ENCODE assay signal across 30 mouse cellular contexts in genomic region chr6:36713329-36713728, GRCm38 (mm10).
DNase-seq lines count a peak whose midpoint lies in the region; ATAC-seq and TF ChIP-seq lines count a peak whose summit lies in the region.
"Had no signal": no experiment of that assay in that cellular context is flagged by ENCODE, and none has a peak within 500 bp of the region (broad histone marks: within the 10 kb centered on the region; RNA-seq: fewer than 3 reads in every experiment).

No protein-coding gene starts in this region.

- ATAC-seq in hindbrain, postnatal 0 days = 0 out of 2 replicates have a peak, but pooled peaks have one; percentile 35
- ATAC-seq in hindbrain, embryonic 13.5 days (ENCODE audit: low FRiP score) = no peak
- ATAC-seq in inflammation-experienced regulatory T-cells, adult 6 months = no peak
- ATAC-seq: forebrain, embryonic 14.5 days; liver, embryonic 12.5 days; liver, postnatal 0 days; midbrain, embryonic 13.5 days; Patski had no signal

- no peak overlapping the region for H3K4me3 ChIP-seq in hindbrain, postnatal 0 days (ENCODE audit: low read length)
- H3K4me3 ChIP-seq in hindbrain, embryonic 13.5 days = no peak overlapping the region
- H3K4me3 ChIP-seq: embryonic facial prominence, embryonic 10.5 days; embryonic facial prominence, embryonic 15.5 days; heart, embryonic 12.5 days; liver, embryonic 12.5 days; midbrain, embryonic 13.5 days; neural tube, embryonic 12.5 days had no signal

- peaks cover 5% of the 10 kb centered on the region; the same call in 1 of the 2 replicates for H3K36me3 ChIP-seq in hindbrain, postnatal 0 days (ENCODE audit: insufficient read depth, low read length)
- H3K36me3 ChIP-seq in hindbrain, embryonic 13.5 days = peaks cover 26% of the 10 kb centered on the region
- H3K36me3 ChIP-seq: liver, embryonic 12.5 days had no signal

- no peak overlapping the region for H3K4me2 ChIP-seq in hindbrain, postnatal 0 days (ENCODE audit: low read depth, low read length)
- H3K4me2 ChIP-seq in hindbrain, embryonic 13.5 days = no peak overlapping the region
- H3K4me2 ChIP-seq: embryonic facial prominence, embryonic 15.5 days; heart, embryonic 12.5 days; hindbrain, embryonic 14.5 days; liver, embryonic 12.5 days; midbrain, embryonic 13.5 days; neural tube, embryonic 12.5 days had no signal

- peak; percentile 20 for DNase-seq in hindbrain, postnatal 0 days (ENCODE audit: low spot score)
- peak; percentile 36 for DNase-seq in Muller cell, postnatal 12 days (ENCODE audit: inconsistent ontology term)
- peak; percentile 50 for DNase-seq in brain, embryonic 14.5 days (ENCODE audit: low read depth)
- DNase-seq in thymus, adult 18-20 months = no peak
- no peak for DNase-seq in right cerebral cortex, postnatal 10 days (ENCODE audit: low spot score in 2 of 2)
- DNase-seq: adrenal gland, postnatal 14 days; B cell, adult 2 months; cerebellum, adult 18-20 months; cerebellum, postnatal 25 days; gastrocnemius, postnatal 25 days; heart, adult 18-20 months; heart, postnatal 4 days; kidney, adult 18-20 months; kidney, postnatal 36 days; left cerebral cortex, postnatal 4 days; liver, postnatal 0 days; lung, postnatal 36 days; right cerebral cortex, postnatal 14 days; thymus, postnatal 14 days had no signal

- H3K27me3 ChIP-seq in hindbrain, postnatal 0 days (ENCODE audit: insufficient read depth, low read length) = no peaks in the 10 kb centered on the region
- H3K27me3 ChIP-seq in hindbrain, embryonic 13.5 days = no peaks in the 10 kb centered on the region
- H3K27me3 ChIP-seq: embryonic facial prominence, embryonic 15.5 days; heart, embryonic 12.5 days; liver, embryonic 12.5 days; midbrain, embryonic 13.5 days; neural tube, embryonic 12.5 days; Patski had no signal

- H3K9ac ChIP-seq in hindbrain, postnatal 0 days (replicated peaks; ENCODE audit: low read length) = no peak overlapping the region
- H3K9ac ChIP-seq in hindbrain, embryonic 13.5 days = no peak overlapping the region
- H3K9ac ChIP-seq: embryonic facial prominence, embryonic 15.5 days; heart, embryonic 12.5 days; hindbrain, embryonic 14.5 days; liver, embryonic 12.5 days; liver, postnatal 0 days; midbrain, embryonic 13.5 days; neural tube, embryonic 12.5 days had no signal

- no peaks in the 10 kb centered on the region for H3K9me3 ChIP-seq in hindbrain, postnatal 0 days (ENCODE audit: low read length)
- H3K9me3 ChIP-seq in hindbrain, embryonic 13.5 days = no peaks in the 10 kb centered on the region
- H3K9me3 ChIP-seq: embryonic facial prominence, embryonic 10.5 days; embryonic facial prominence, embryonic 15.5 days; heart, embryonic 12.5 days; liver, embryonic 12.5 days; midbrain, embryonic 13.5 days; neural tube, embryonic 12.5 days had no signal

- TF ChIP-seq CTCF in hindbrain, postnatal 0 days (IDR thresholded peaks at IDR 0.05; ENCODE audit: low read depth) = no peak
- TF ChIP-seq CTCF in brain, embryonic 14.5 days (IDR thresholded peaks at IDR 0.05; ENCODE audit: borderline replicate concordance, extremely low read depth, insufficient read depth, insufficient read length) = no peak

- no peak overlapping the region for H3K27ac ChIP-seq in hindbrain, postnatal 0 days
- no peak overlapping the region for H3K27ac ChIP-seq in hindbrain, embryonic 13.5 days
- H3K27ac ChIP-seq: embryonic facial prominence, embryonic 10.5 days; embryonic facial prominence, embryonic 15.5 days; hindbrain, embryonic 14.5 days; liver, embryonic 12.5 days; midbrain, embryonic 13.5 days; neural tube, embryonic 12.5 days had no signal

- WGBS in hindbrain, postnatal 0 days = 71% methylated on average over 4 of the region's 4 CpGs
- 68% methylated on average over 4 of the region's 4 CpGs for WGBS in hindbrain, embryonic 13.5 days

- no peaks in the 10 kb centered on the region for H3K4me1 ChIP-seq in hindbrain, postnatal 0 days (ENCODE audit: insufficient read depth, low read length)
- H3K4me1 ChIP-seq in hindbrain, embryonic 13.5 days (replicated peaks) = no peaks in the 10 kb centered on the region
- H3K4me1 ChIP-seq: embryonic facial prominence, embryonic 10.5 days; embryonic facial prominence, embryonic 15.5 days; heart, embryonic 12.5 days; liver, embryonic 12.5 days; midbrain, embryonic 13.5 days; neural tube, embryonic 12.5 days had no signal

- no peak for TF ChIP-seq POLR2A in brain, embryonic 14.5 days (IDR thresholded peaks at IDR 0.05; ENCODE audit: borderline replicate concordance, extremely low read depth, insufficient read depth, insufficient read length, poor library complexity, severe bottlenecking)

Comparison
In these comparisons a context has a peak if more than half of its experiments do, and no peak if none do; other contexts are left out.
1. DNase-seq: peak in hindbrain, postnatal 0 days (single experiment), Muller cell, postnatal 12 days (single experiment) and brain, embryonic 14.5 days (single experiment); none in thymus, adult 18-20 months (0 of 2) and right cerebral cortex, postnatal 10 days (0 of 2).